In genomic region chr19:55381343-55381742, GRCm38 (mm10) we compare ENCODE assay signal across 21 mouse cellular contexts.
DNase-seq lines count a peak whose midpoint lies in the region; ATAC-seq and TF ChIP-seq lines count a peak whose summit lies in the region.
"Had no signal": no experiment of that assay in that cellular context is flagged by ENCODE, and none has a peak within 500 bp of the region (broad histone marks: within the 10 kb centered on the region; RNA-seq: fewer than 3 reads in every experiment).

No protein-coding gene starts in this region.

- ATAC-seq in neural tube, embryonic 12.5 days (ENCODE audit: low FRiP score, low read depth), result 0 out of 2 replicates have a peak, but pooled peaks have one; percentile 37
- no peak for ATAC-seq in midbrain, postnatal 0 days (ENCODE audit: low FRiP score)
- no peak for ATAC-seq in erythroblast, adult 5-6 weeks (replicated peaks; ENCODE audit: low FRiP score, poor library complexity, severe bottlenecking)
- ATAC-seq: lung, postnatal 0 days had no signal

- H3K9me3 ChIP-seq in neural tube, embryonic 12.5 days, result no peaks in the 10 kb centered on the region
- H3K9me3 ChIP-seq in midbrain, embryonic 10.5 days (replicated peaks), result no peaks in the 10 kb centered on the region
- H3K9me3 ChIP-seq in midbrain, postnatal 0 days (ENCODE audit: low read length), result no peaks in the 10 kb centered on the region
- H3K9me3 ChIP-seq: embryonic facial prominence, embryonic 13.5 days; G1E had no signal

- WGBS in neural tube, embryonic 12.5 days, result 56% methylated on average over 7 of the region's 7 CpGs
- WGBS in midbrain, embryonic 10.5 days, result 41% methylated on average over 7 of the region's 7 CpGs
- 48% methylated on average over 7 of the region's 7 CpGs for WGBS in midbrain, postnatal 0 days

- H3K27ac ChIP-seq in neural tube, embryonic 12.5 days, result no peak overlapping the region
- H3K27ac ChIP-seq in midbrain, embryonic 10.5 days (replicated peaks), result peak overlapping the region; percentile 87
- peak overlapping the region; percentile 13; the same call in 1 of the 2 replicates for H3K27ac ChIP-seq in midbrain, postnatal 0 days (ENCODE audit: low read depth, low read length)
- H3K27ac ChIP-seq: embryonic facial prominence, embryonic 13.5 days; left cerebral cortex, adult 2 months had no signal

- no peaks in the 10 kb centered on the region for H3K27me3 ChIP-seq in neural tube, embryonic 12.5 days (replicated peaks)
- no peaks in the 10 kb centered on the region for H3K27me3 ChIP-seq in midbrain, embryonic 10.5 days (ENCODE audit: low read depth, poor library complexity, severe bottlenecking)
- no peaks in the 10 kb centered on the region for H3K27me3 ChIP-seq in midbrain, postnatal 0 days (ENCODE audit: insufficient read depth, low read length)
- H3K27me3 ChIP-seq: embryonic facial prominence, embryonic 13.5 days had no signal

- H3K4me3 ChIP-seq in neural tube, embryonic 12.5 days, result no peak overlapping the region
- H3K4me3 ChIP-seq in midbrain, embryonic 10.5 days, result peak overlapping the region; percentile 38; the same call in 1 of the 2 replicates
- no peak overlapping the region for H3K4me3 ChIP-seq in midbrain, postnatal 0 days (ENCODE audit: low read depth, low read length)
- H3K4me3 ChIP-seq: embryonic facial prominence, embryonic 13.5 days; left cerebral cortex, adult 2 months had no signal

- H3K4me1 ChIP-seq in neural tube, embryonic 12.5 days, result peaks cover 25% of the 10 kb centered on the region
- peaks cover 77% of the 10 kb centered on the region for H3K4me1 ChIP-seq in midbrain, embryonic 10.5 days
- peaks cover 6% of the 10 kb centered on the region for H3K4me1 ChIP-seq in midbrain, postnatal 0 days (ENCODE audit: insufficient read depth, low read length)

- H3K4me2 ChIP-seq in neural tube, embryonic 12.5 days (replicated peaks), result peak overlapping the region; percentile 52
- H3K4me2 ChIP-seq in midbrain, postnatal 0 days (ENCODE audit: low read depth, low read length, poor library complexity, severe bottlenecking), result no peak overlapping the region

- H3K36me3 ChIP-seq in neural tube, embryonic 12.5 days, result no peaks in the 10 kb centered on the region
- no peaks in the 10 kb centered on the region for H3K36me3 ChIP-seq in midbrain, embryonic 10.5 days
- H3K36me3 ChIP-seq in midbrain, postnatal 0 days (ENCODE audit: insufficient read depth, low read length), result no peaks in the 10 kb centered on the region
- H3K36me3 ChIP-seq: embryonic facial prominence, embryonic 13.5 days had no signal

- no peak overlapping the region for H3K9ac ChIP-seq in neural tube, embryonic 12.5 days
- no peak overlapping the region for H3K9ac ChIP-seq in midbrain, postnatal 0 days (replicated peaks; ENCODE audit: low read length, poor library complexity, severe bottlenecking)
- H3K9ac ChIP-seq: embryonic facial prominence, embryonic 13.5 days had no signal

- DNase-seq in embryo, embryonic 9.5 days (ENCODE audit: extremely low spot score), result peak; percentile 9
- no peak for DNase-seq in embryo, embryonic 10.5 days (ENCODE audit: low spot score)
- DNase-seq in neural tube, embryonic 10.5 days (ENCODE audit: extremely low spot score, low spot score), result no peak
- DNase-seq in midbrain, embryonic 10.5 days (ENCODE audit: low spot score), result peak; percentile 49
- DNase-seq in midbrain, postnatal 0 days (ENCODE audit: low spot score), result no peak
- DNase-seq in frontal cortex, postnatal 10 days (ENCODE audit: low spot score in 2 of 2), result no peak
- DNase-seq: cerebellum, adult 2 months; cerebellum, postnatal 36 days; gastrocnemius, postnatal 36 days; kidney, adult 8-10 months; kidney, postnatal 36 days; left cerebral cortex, postnatal 4 days; liver; right cerebral cortex, postnatal 4 days; thymus, adult 2 months had no signal

- no peak for TF ChIP-seq CTCF in midbrain, postnatal 0 days (IDR thresholded peaks at IDR 0.05)

Comparison
In these comparisons a context has a peak if more than half of its experiments do, and no peak if none do; other contexts are left out.
1. DNase-seq: peak in embryo, embryonic 9.5 days (single experiment) and midbrain, embryonic 10.5 days (single experiment); none in embryo, embryonic 10.5 days (single experiment), neural tube, embryonic 10.5 days (single experiment), midbrain, postnatal 0 days (single experiment) and frontal cortex, postnatal 10 days (0 of 2).